8 mouse cellular contexts compared by ENCODE assay signal in genomic region chr1:193673236-193673830, GRCm38 (mm10).
A peak's percentile ranks its signal among the peaks of the same experiment; 100 is the strongest.
DNase-seq lines count a peak whose midpoint lies in the region; ATAC-seq lines count a peak whose summit lies in the region.

No protein-coding gene starts in this region.

- peaks cover 14% of the 10 kb centered on the region; the same call in 1 of the 2 replicates for H3K4me1 ChIP-seq in heart, embryonic 10.5 days

- 20% methylated on average over 3 of the region's 3 CpGs for WGBS in heart, embryonic 10.5 days

- no peak overlapping the region for H3K4me3 ChIP-seq in heart, embryonic 10.5 days

- no peaks in the 10 kb centered on the region for H3K36me3 ChIP-seq in heart, embryonic 10.5 days

- no peaks in the 10 kb centered on the region for H3K9me3 ChIP-seq in heart, embryonic 10.5 days

- peak; percentile 37 to 53 for DNase-seq in heart, adult 18-20 months
- DNase-seq in heart, embryonic 10.5 days (ENCODE audit: low spot score), result no peak
- peak; percentile 75 for DNase-seq in ES-CJ7 (ENCODE audit: low read depth, low spot score)
- DNase-seq in cerebellum, adult 8-10 months, result peak; percentile 25
- peak; percentile 18 to 20 for DNase-seq in frontal cortex, postnatal 14 days (ENCODE audit: low spot score in 2 of 2)
- peak; percentile 32 for DNase-seq in layer of hippocampus, adult 9-11 months
- peak; percentile 50 for DNase-seq in mesoderm, embryonic 11.5 days (ENCODE audit: low read depth, low spot score)

- H3K27me3 ChIP-seq in heart, embryonic 10.5 days (ENCODE audit: insufficient read depth, poor library complexity, severe bottlenecking), result 0 out of 2 replicates have a peak, but pooled peaks cover 8% of the 10 kb centered on the region

- H3K27ac ChIP-seq in heart, embryonic 10.5 days, result no peak overlapping the region

- ATAC-seq in activated CD4-positive, CD25-positive, alpha-beta regulatory T cell, adult 4 months, result no peak
